Comparison of ENCODE assay signal across 8 mouse cellular contexts in genomic region chr10:127512813-127513212, GRCm38 (mm10). TPM values are rescaled to one million over a fixed set of nuclear protein-coding genes. Genes with fewer than 3 reads are reported as not detected.
A peak's percentile ranks its signal among the peaks of the same experiment; 100 is the strongest.
DNase-seq lines count a peak whose midpoint lies in the region; ATAC-seq lines count a peak whose summit lies in the region.

No protein-coding gene starts in this region.

- peak overlapping the region; percentile 93 for H3K4me2 ChIP-seq in intestine, embryonic 14.5 days (ENCODE audit: low read length)

- no peak overlapping the region for H3K27ac ChIP-seq in intestine, embryonic 14.5 days (ENCODE audit: low read depth)

- H3K9ac ChIP-seq in intestine, embryonic 14.5 days (ENCODE audit: low read length), result peak overlapping the region; percentile 29; the same call in 1 of the 2 replicates

- under 1% methylated on average over 27 of the region's 27 CpGs for WGBS in intestine, embryonic 14.5 days

- DNase-seq in adipocyte (ENCODE audit: low spot score), result peak; percentile 88
- DNase-seq in embryo, embryonic 10.5 days (ENCODE audit: low spot score), result peak; percentile 95
- peak; percentile 93 for DNase-seq in gastrocnemius, postnatal 14 days
- peak; percentile 100 for DNase-seq in intestine, embryonic 14.5 days (ENCODE audit: low spot score)
- peak; percentile 91 to 92 for DNase-seq in left cerebral cortex, postnatal 10 days (ENCODE audit: extremely low spot score in 1 of 2, low spot score in 2 of 2)
- DNase-seq in right cerebral cortex, postnatal 10 days (ENCODE audit: low spot score in 2 of 2), result peak; percentile 93 to 95
- DNase-seq in urinary bladder, postnatal 14 days (ENCODE audit: low spot score), result peak; percentile 94

- H3K4me3 ChIP-seq in intestine, embryonic 14.5 days (ENCODE audit: low read depth, low read length), result peak overlapping the region; percentile 46

- no peaks in the 10 kb centered on the region for H3K9me3 ChIP-seq in intestine, embryonic 14.5 days (ENCODE audit: control insufficient read depth, low read length)

- ATAC-seq in intestine, embryonic 14.5 days (replicated peaks; ENCODE audit: low FRiP score, low TSS enrichment, low read depth), result peak; percentile 29
- ATAC-seq in megakaryocyte progenitor cell, adult 5-6 weeks (replicated peaks; ENCODE audit: poor library complexity), result peak; percentile 74

- H3K36me3 ChIP-seq in intestine, embryonic 14.5 days (ENCODE audit: control insufficient read depth, insufficient read depth, low read length), result peaks cover 8% of the 10 kb centered on the region

- intact Hi-C loops in gastrocnemius, postnatal 14 days (cut with DNase I; ENCODE audit: low total_unique reads), result loop anchor here (2.0 kb wide), 1 partner anchor 22 kb away; the partner anchor contains the start of gene Nxph4
- intact Hi-C loops in left cerebral cortex, postnatal 10 days (cut with DNase I), result loop anchor here (1.0 kb wide), 1 partner anchor 23 kb away; no protein-coding TSS in a partner anchor

- peaks cover 40% of the 10 kb centered on the region for H3K4me1 ChIP-seq in intestine, embryonic 14.5 days (replicated peaks; ENCODE audit: control insufficient read depth, insufficient read depth, low read length)

- peaks cover 82% of the 10 kb centered on the region for H3K27me3 ChIP-seq in intestine, embryonic 14.5 days (replicated peaks; ENCODE audit: control insufficient read depth, insufficient read depth, low read length)

RNA-seq across cellular contexts. Expression of gene Ndufa4l2, which starts 2.0 kb away (rescaled TPM):
- 10 to 100 TPM; 23.3 to 25.3 TPM for total RNA-seq in gastrocnemius, postnatal 14 days (2021)
- 25.9 and 28.5 TPM in 2 replicates for polyA plus RNA-seq in intestine, embryonic 14.5 days (2014; fragmentation: Nextera tagmentation; extraction: Ambion mirVana)
- 1 to 10 TPM; 6.0 to 7.0 TPM for total RNA-seq in left cerebral cortex, postnatal 10 days (2021)
- total RNA-seq in megakaryocyte progenitor cell, adult 5-6 weeks (2015), result not detected in 2 replicates
- total RNA-seq in megakaryocyte progenitor cell, adult 5-6 weeks (2017), result not detected in 2 replicates

RNA-seq across cellular contexts. Expression of gene Shmt2, which starts 9.4 kb away (rescaled TPM):
- total RNA-seq in gastrocnemius, postnatal 14 days (2021), result 10 to 100 TPM; 29.4 to 33.1 TPM
- 132 and 142 TPM in 2 replicates for polyA plus RNA-seq in intestine, embryonic 14.5 days (2014; fragmentation: Nextera tagmentation; extraction: Ambion mirVana)
- 10 to 100 TPM; 28.3 to 32.8 TPM for total RNA-seq in left cerebral cortex, postnatal 10 days (2021)
- total RNA-seq in megakaryocyte progenitor cell, adult 5-6 weeks (2015), result 91.3 and 92.6 TPM in 2 replicates
- total RNA-seq in megakaryocyte progenitor cell, adult 5-6 weeks (2017), result 95.8 and 100 TPM in 2 replicates

RNA-seq across cellular contexts. Expression of gene Stac3, which starts 11.3 kb away (rescaled TPM):
- total RNA-seq in gastrocnemius, postnatal 14 days (2021), result 100 to 1,000 TPM; 315 to 336 TPM
- polyA plus RNA-seq in intestine, embryonic 14.5 days (2014; fragmentation: Nextera tagmentation; extraction: Ambion mirVana), result 0.32 TPM in 1 of 2 replicates, not detected in the other
- total RNA-seq in left cerebral cortex, postnatal 10 days (2021), result 1 to 10 TPM; 4.1 to 7.5 TPM
- 0.20 and 0.25 TPM in 2 replicates for total RNA-seq in megakaryocyte progenitor cell, adult 5-6 weeks (2015)
- total RNA-seq in megakaryocyte progenitor cell, adult 5-6 weeks (2017), result 1.1 TPM in 1 of 2 replicates, not detected in the other

RNA-seq across cellular contexts. Expression of gene Nxph4, which starts 21.5 kb away (rescaled TPM):
- 1 to 10 TPM; 1.3 to 1.5 TPM for total RNA-seq in gastrocnemius, postnatal 14 days (2021)
- 4.0 and 5.5 TPM in 2 replicates for polyA plus RNA-seq in intestine, embryonic 14.5 days (2014; fragmentation: Nextera tagmentation; extraction: Ambion mirVana)
- 1 to 10 TPM; 5.8 to 8.5 TPM for total RNA-seq in left cerebral cortex, postnatal 10 days (2021)
- total RNA-seq in megakaryocyte progenitor cell, adult 5-6 weeks (2015), result not detected in 2 replicates
- total RNA-seq in megakaryocyte progenitor cell, adult 5-6 weeks (2017), result not detected in 2 replicates

Comparison
In these comparisons a context has a peak if more than half of its experiments do, and no peak if none do; other contexts are left out.
1. RNA of gene Ndufa4l2, which starts 2.0 kb away (total RNA-seq): 23.3 to 25.3 TPM in gastrocnemius, postnatal 14 days and 6.0 to 7.0 TPM in left cerebral cortex, postnatal 10 days; not detected in megakaryocyte progenitor cell, adult 5-6 weeks; every median in the first group is over 4 times any median in the second.
2. RNA of gene Stac3, which starts 11.3 kb away (total RNA-seq): 315 to 336 TPM in gastrocnemius, postnatal 14 days; 4.1 to 7.5 TPM in left cerebral cortex, postnatal 10 days and 0.20 to 1.1 TPM in megakaryocyte progenitor cell, adult 5-6 weeks; every median in the first group is over 10 times any median in the second.
3. Peak in every context shown above with its lines, with median percentiles within 50 percentile points of each other: DNase-seq.